Mouse (Mus musculus) bone marrow macrophage, adult 2 months (primary cell): ENCODE measurements around the gene Gm9945.

Source experiments
- CTCF ChIP-seq: IDR thresholded peaks from 2 replicates; pipeline ENCODE4 v1.5.1; 2012; ENCODE audit warnings: low read depth, mild to moderate bottlenecking, low read length, moderate library complexity
- POLR2A ChIP-seq: IDR thresholded peaks from 2 replicates; pipeline ENCODE4 v1.6.1; 2012; ENCODE audit warnings: mild to moderate bottlenecking, low read depth, low read length, borderline replicate concordance

DNA sequence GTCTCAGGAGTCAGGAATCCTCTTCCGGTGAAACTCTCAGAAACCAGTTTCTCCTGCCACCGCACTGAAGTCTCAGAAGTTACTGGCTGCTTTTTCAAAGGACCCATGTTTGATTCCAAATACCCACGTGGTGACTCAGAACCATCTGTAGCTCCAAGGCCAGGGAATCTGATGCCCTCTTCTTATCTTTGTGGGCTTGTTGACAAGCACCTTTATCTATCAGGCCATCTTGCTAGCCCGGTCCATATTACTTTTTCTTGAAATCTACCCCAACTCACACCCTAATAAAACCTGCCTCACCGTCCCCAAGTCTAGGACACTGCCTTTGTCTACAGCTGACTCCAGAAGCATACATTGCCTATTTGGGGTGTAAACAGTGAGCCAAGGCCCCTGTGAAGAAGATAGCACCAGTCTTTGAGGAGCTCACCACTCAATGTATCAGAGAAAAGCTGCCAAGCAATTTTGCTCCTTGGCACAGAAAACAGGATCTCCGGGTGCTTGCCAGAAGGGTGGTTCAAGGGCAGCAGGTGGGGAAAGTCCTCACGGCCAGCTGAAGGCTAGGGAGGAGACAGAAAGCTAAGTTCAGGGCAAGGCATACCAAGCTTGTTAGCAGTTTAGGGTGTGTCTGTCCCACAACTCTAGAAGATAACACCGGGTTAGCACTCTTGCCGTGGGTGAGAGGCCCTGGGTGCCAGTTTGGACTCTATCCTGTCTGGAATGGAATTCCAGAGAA is 3.4 kb downstream of the Gm9945 start:
- TF ChIP-seq CTCF: no peak
- TF ChIP-seq POLR2A: no peak
